Mouse (Mus musculus) limb, embryonic 11.5 days (tissue): ENCODE data around the gene Ctbp2. TPM values are rescaled to one million over a fixed set of nuclear protein-coding genes. Genes with fewer than 3 reads are reported as not detected.

Experiments used
- ATAC-seq: fragments of 200-750 bp; cut with Nextera tagmentation; 2 replicates; pipeline ENCODE4 v1.8.0; 2017; ENCODE audit warnings: low read depth; ENCODE audit not compliant: insufficient number of reproducible peaks, low FRiP score, low TSS enrichment
- DNase-seq: peaks from one replicate; pipeline ENCODE4 v3.0.0-alpha.2; 2015; ENCODE audit warnings: low spot score
- H3K27ac ChIP-seq: fragments of 300-500 bp; sonication (generic); replicated peaks from 2 replicates; pipeline ENCODE4 v1.5.1; 2014; ENCODE audit warnings: low read depth, mild to moderate bottlenecking, low read length
- H3K27me3 ChIP-seq: fragments of 300-500 bp; sonication (generic); 2 replicates; pipeline ENCODE4 v1.6.1; 2014; ENCODE audit warnings: mild to moderate bottlenecking, low read length, mixed read lengths; ENCODE audit not compliant: control insufficient read depth, insufficient read depth
- H3K36me3 ChIP-seq: fragments of 300-500 bp; sonication (generic); 2 replicates; pipeline ENCODE4 v1.6.1; 2014; ENCODE audit warnings: mild to moderate bottlenecking, low read length, moderate library complexity, mixed read lengths; ENCODE audit not compliant: control insufficient read depth, insufficient read depth
- H3K4me1 ChIP-seq: fragments of 300-500 bp; sonication (generic); 2 replicates; pipeline ENCODE4 v1.6.1; 2014; ENCODE audit warnings: low read length, mixed read lengths; ENCODE audit not compliant: control insufficient read depth, insufficient read depth
- H3K4me2 ChIP-seq: fragments of 300-500 bp; sonication (generic); 2 replicates; pipeline ENCODE4 v1.6.1; 2014; ENCODE audit warnings: low read depth, mild to moderate bottlenecking, moderate library complexity; ENCODE audit not compliant: severe bottlenecking
- H3K4me3 ChIP-seq: fragments of 300-500 bp; sonication (generic); 2 replicates; pipeline ENCODE4 v1.5.1; 2014; ENCODE audit warnings: low read depth, low read length
- H3K9ac ChIP-seq: fragments of 300-500 bp; sonication (generic); 2 replicates; pipeline ENCODE4 v1.6.1; 2014; ENCODE audit warnings: mild to moderate bottlenecking, low read length
- H3K9me3 ChIP-seq: fragments of 300-500 bp; sonication (generic); 2 replicates; pipeline ENCODE4 v1.6.1; 2016; ENCODE audit warnings: low read length; ENCODE audit not compliant: control insufficient read depth
- WGBS: fragments of 180-500 bp; shearing (Covaris S2); extraction: QIAGEN DNeasy Blood & Tissue Kit; methylation state at CpG from one replicate; pipeline ENCODE4 v1.1.7; 2014; 5-methylcytosine and 5-hydroxymethylcytosine counted together
- polyA plus RNA-seq: library from polyadenylated mRNA; unstranded; fragments of >200 nt; fragmentation: Nextera tagmentation; extraction: Ambion mirVana; gene quantifications from 2 replicates; pipeline ENCODE4 v1.2.1, GENCODE M21; 2014

The Ctbp2 gene
- polyA plus RNA-seq, 1 experiment from 2014 or later = 144 TPM

DNA sequence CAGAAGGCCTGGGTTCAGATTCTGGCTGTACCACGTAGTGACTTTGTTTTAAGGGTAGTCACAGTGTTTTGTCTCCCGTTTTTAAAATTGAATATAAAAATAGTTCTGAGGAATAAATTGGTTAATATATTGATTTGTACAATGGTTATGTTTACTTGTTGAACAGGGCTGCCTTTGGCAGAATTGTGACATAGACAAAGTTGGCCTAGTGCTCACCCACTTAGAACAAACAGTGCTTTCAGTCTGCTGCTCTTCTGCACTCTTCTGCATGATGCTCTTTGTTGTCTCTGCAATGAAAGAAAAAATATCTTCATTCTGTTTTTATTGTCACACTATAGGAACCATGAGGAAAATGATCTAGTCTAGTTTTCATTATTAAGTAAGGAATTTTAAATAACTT, 185.0 kb downstream of the Ctbp2 start:
- WGBS = 86% methylated on average over 2 of the region's 2 CpGs
- no peak overlapping the region for H3K4me2 ChIP-seq
- no peaks in the 10 kb centered on the region for H3K36me3 ChIP-seq
- no peaks in the 10 kb centered on the region for H3K27me3 ChIP-seq
- H3K4me1 ChIP-seq = no peaks in the 10 kb centered on the region
- H3K9me3 ChIP-seq = no peaks in the 10 kb centered on the region
- no peak overlapping the region for H3K27ac ChIP-seq
- H3K9ac ChIP-seq = no peak overlapping the region
- no peak for ATAC-seq
- no peak for DNase-seq
- H3K4me3 ChIP-seq = no peak overlapping the region

Other genes with a start within 250 kb of the Ctbp2 start
- gene Zranb1, start 193.2 kb downstream of the Ctbp2 start, polyA plus RNA-seq = 16.5 and 16.6 TPM in 2 replicates
- gene Fgfr2, start 1.0 kb downstream of the Ctbp2 start, polyA plus RNA-seq = 60.1 and 72.1 TPM in 2 replicates